ENCODE assay signal across 15 mouse cellular contexts in the genomic region with DNA sequence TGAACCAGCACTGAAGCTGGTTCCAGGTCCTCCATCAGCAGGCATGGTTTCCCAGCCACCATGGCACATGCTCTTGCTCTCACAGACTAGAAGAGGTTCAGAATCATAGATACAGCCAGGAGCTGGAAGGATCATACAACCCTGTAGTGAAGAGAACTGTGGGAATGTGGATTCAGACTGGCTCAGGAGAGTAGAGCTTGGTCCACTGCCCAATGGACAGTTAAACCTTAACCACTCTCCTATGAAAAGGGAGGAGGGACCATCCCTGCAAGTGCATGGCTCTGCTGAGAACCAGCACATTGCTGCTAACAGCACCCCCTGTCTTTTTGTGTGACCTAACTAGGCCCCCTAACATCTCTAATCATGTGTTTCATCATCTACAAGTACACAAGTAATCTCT. TPM values are rescaled to one million over a fixed set of nuclear protein-coding genes. Genes with fewer than 3 reads are reported as not detected.
"Had no signal": no experiment of that assay in that cellular context is flagged by ENCODE, and none has a peak within 500 bp of the region (broad histone marks: within the 10 kb centered on the region; RNA-seq: fewer than 3 reads in every experiment).

No protein-coding gene starts in this region.

- H3K4me2 ChIP-seq: limb, embryonic 12.5 days; lung, embryonic 14.5 days; midbrain, embryonic 15.5 days; neural tube, embryonic 13.5 days; stomach, embryonic 15.5 days had no signal

- DNase-seq: lung, embryonic 14.5 days; lung, postnatal 10 days; lung, postnatal 4 days; retina, postnatal 1 day; right cerebral cortex, postnatal 14 days; thymus, postnatal 4 days had no signal

- H3K9me3 ChIP-seq: limb, embryonic 12.5 days; midbrain, embryonic 10.5 days; midbrain, embryonic 15.5 days; neural tube, embryonic 13.5 days; stomach, embryonic 15.5 days had no signal

- H3K4me3 ChIP-seq: layer of hippocampus, adult 2 months; limb, embryonic 12.5 days; midbrain, embryonic 10.5 days; midbrain, embryonic 15.5 days; neural tube, embryonic 13.5 days; stomach, embryonic 15.5 days had no signal

- H3K27me3 ChIP-seq: limb, embryonic 12.5 days; midbrain, embryonic 15.5 days; stomach, embryonic 15.5 days had no signal

- H3K27ac ChIP-seq: hindbrain, postnatal 0 days; kidney, postnatal 0 days; layer of hippocampus, adult 2 months; limb, embryonic 12.5 days; liver, embryonic 14.5 days; midbrain, embryonic 10.5 days; midbrain, embryonic 15.5 days; neural tube, embryonic 13.5 days; stomach, embryonic 15.5 days had no signal

- ATAC-seq: hindbrain, postnatal 0 days; midbrain, embryonic 15.5 days had no signal

- H3K36me3 ChIP-seq: limb, embryonic 12.5 days; midbrain, embryonic 10.5 days; midbrain, embryonic 15.5 days; neural tube, embryonic 13.5 days; stomach, embryonic 15.5 days had no signal

- H3K4me1 ChIP-seq: limb, embryonic 12.5 days; midbrain, embryonic 10.5 days; midbrain, embryonic 15.5 days; neural tube, embryonic 13.5 days had no signal

- H3K9ac ChIP-seq: limb, embryonic 12.5 days; liver, embryonic 14.5 days; lung, embryonic 14.5 days; midbrain, embryonic 15.5 days; neural tube, embryonic 13.5 days; stomach, embryonic 15.5 days had no signal

RNA-seq across cellular contexts. Expression of a gene that starts 50.0 kb away (rescaled TPM):
- polyA plus RNA-seq: kidney, postnatal 0 days; limb, embryonic 12.5 days had no signal
